Mouse (Mus musculus) spleen, adult 2 months (tissue): Measurements from ENCODE around the gene OR5BS1P. TPM values are rescaled to one million over a fixed set of nuclear protein-coding genes. Genes with fewer than 3 reads are reported as not detected.

Experiments
- DNase-seq, 2 experiments: peaks; one replicate each; pipeline versions ENCODE4 v3.0.0 to v3.0.0-alpha.2; 2012 to 2021; ENCODE audit warnings: low spot score in 2 of 2, low read depth in 1 of 2
- H3K27ac ChIP-seq: fragments of 200-500 bp; 2 replicates; pipeline ENCODE4 v1.5.1; 2012; ENCODE audit warnings: low read length, inconsistent platforms; ENCODE audit not compliant: insufficient read depth
- H3K27me3 ChIP-seq: fragments of 200-500 bp; 2 replicates; pipeline ENCODE4 v1.6.1; 2012; ENCODE audit warnings: mild to moderate bottlenecking, moderate library complexity, low read length, inconsistent platforms; ENCODE audit not compliant: control insufficient read depth, insufficient read depth
- H3K36me3 ChIP-seq: fragments of 200-500 bp; 2 replicates; pipeline ENCODE4 v1.6.1; 2012; ENCODE audit warnings: mild to moderate bottlenecking, low read length, inconsistent platforms; ENCODE audit not compliant: control insufficient read depth, insufficient read depth
- H3K4me1 ChIP-seq: fragments of 200-500 bp; 2 replicates; pipeline ENCODE4 v1.6.1; 2011; ENCODE audit warnings: inconsistent platforms; ENCODE audit not compliant: control insufficient read depth, insufficient read depth, insufficient read length
- H3K4me3 ChIP-seq: fragments of 200-500 bp; 2 replicates; pipeline ENCODE4 v1.5.1; 2011; ENCODE audit warnings: mild to moderate bottlenecking, inconsistent platforms; ENCODE audit not compliant: insufficient read depth, insufficient read length; ENCODE audit errors: extremely low read depth
- CTCF ChIP-seq: fragments of 200-500 bp; IDR thresholded peaks from 2 replicates; pipeline ENCODE4 v1.5.1; 2011; ENCODE audit warnings: mild to moderate bottlenecking, inconsistent platforms; ENCODE audit not compliant: insufficient read depth, insufficient read length, insufficient replicate concordance; ENCODE audit errors: extremely low read depth
- POLR2A ChIP-seq: fragments of 200-500 bp; IDR thresholded peaks from 2 replicates; pipeline ENCODE4 v1.6.1; 2011; ENCODE audit warnings: low read depth, low read length, inconsistent platforms
- WGBS: fragments of 180-500 bp; shearing (Covaris S2); methylation state at CpG from one replicate; pipeline ENCODE4 v1.1.7; 2018; 5-methylcytosine and 5-hydroxymethylcytosine counted together
- polyA plus RNA-seq: library from polyadenylated mRNA; depleted of rRNA; stranded (reverse); fragments of >200 nt; gene quantifications from 2 replicates; pipeline ENCODE4 v1.2.3, GENCODE M21; 2012; rRNA removed

Gene OR5BS1P
- polyA plus RNA-seq, 1 experiment, result not detected

DNA sequence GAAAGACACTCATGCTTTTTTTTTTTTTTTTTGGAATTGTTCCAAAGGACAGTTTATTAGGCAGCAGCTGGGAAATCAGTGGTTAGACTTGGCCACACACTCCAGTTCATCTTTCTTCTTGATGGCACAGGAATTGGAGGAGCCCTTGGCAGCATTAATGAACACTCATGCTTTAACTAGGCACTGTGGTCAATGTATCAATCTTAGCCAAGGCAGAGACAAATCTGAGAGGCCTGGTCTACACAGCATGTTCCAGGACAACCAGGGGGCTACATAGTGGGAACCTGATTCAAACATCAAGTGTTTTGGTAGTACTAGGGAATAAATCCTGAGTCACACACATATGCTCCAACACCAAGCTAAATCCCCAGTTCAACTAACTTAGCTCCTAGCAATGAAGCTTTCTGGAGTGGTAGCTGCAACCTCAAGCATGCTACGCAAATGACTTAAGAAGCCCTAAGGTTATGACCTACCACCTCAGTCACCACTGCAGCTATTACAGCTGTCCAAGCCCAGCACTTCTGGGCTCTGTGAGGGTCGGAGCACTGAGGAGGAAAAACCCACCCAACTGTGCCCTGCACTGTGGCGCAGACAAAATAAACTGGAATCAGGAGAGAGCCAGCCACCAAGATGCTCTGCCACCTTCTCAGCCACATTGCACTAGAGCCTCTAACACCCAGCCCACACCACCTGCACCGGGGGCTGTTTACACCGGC is 57.5 kb downstream of the OR5BS1P start:
- no peaks in the 10 kb centered on the region for H3K27me3 ChIP-seq
- 97% methylated on average over 5 of the region's 5 CpGs for WGBS
- no peak overlapping the region for H3K4me3 ChIP-seq
- no peaks in the 10 kb centered on the region for H3K4me1 ChIP-seq
- H3K27ac ChIP-seq, result no peak overlapping the region
- DNase-seq, result no peak
- peaks cover 58% of the 10 kb centered on the region for H3K36me3 ChIP-seq
- no peak for TF ChIP-seq POLR2A
- no peak for TF ChIP-seq CTCF

DNA sequence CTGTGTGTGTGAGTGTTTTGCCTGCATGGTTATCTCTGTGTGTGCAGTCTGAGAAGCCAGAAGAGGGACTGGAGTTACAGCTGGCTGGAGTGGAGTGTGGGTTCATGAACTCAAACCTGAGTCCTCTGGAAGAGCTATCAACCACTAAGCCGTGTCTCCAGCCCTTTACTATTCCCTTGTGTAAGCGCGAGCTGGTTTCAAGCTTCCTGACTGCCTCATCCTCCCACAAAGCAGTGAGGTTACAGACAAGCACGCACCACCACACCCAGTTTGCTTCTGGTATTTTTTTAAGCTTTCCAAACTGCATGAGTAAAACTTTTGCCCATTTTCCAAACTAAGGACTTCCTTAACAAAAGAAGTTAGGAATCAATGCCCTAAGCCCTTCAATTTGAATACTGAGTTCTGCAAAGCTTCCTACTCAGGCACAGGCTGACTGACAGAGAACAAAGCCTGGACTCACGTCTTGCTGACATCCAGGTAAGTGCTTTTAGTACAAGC is 58.4 kb downstream of the OR5BS1P start:
- Histone ChIP-seq H3K4me1 (peaks cover 5% of the 10 kb centered on the region; the same call in 1 of the 2 replicates), H3K4me3 (no peak overlapping the region), H3K27me3 (no peaks in the 10 kb centered on the region), H3K27ac (no peak overlapping the region), H3K36me3 (peaks cover 49% of the 10 kb centered on the region)
- TF ChIP-seq POLR2A, result no peak
- no peak for TF ChIP-seq CTCF
- no peak for DNase-seq
- 71% methylated on average over 5 of the region's 5 CpGs for WGBS

Other genes starting within 250 kb of the OR5BS1P start
- gene Gm44579, start 248.9 kb upstream of the OR5BS1P start, polyA plus RNA-seq, result not detected in 2 replicates
- not detected in 2 replicates for gene Olfr287, start 248.8 kb upstream of the OR5BS1P start, polyA plus RNA-seq
- gene Olfr286, start 235.4 kb upstream of the OR5BS1P start, polyA plus RNA-seq, result not detected in 2 replicates
- gene H1fnt, start 212.6 kb upstream of the OR5BS1P start, polyA plus RNA-seq, result not detected in 2 replicates
- 0.09 and 0.22 TPM in 2 replicates for gene Zfp641, start 173.7 kb upstream of the OR5BS1P start, polyA plus RNA-seq
- not detected in 2 replicates for gene Olfr285, start 152.5 kb upstream of the OR5BS1P start, polyA plus RNA-seq
- not detected in 2 replicates for gene Olfr284, start 128.9 kb upstream of the OR5BS1P start, polyA plus RNA-seq
- not detected in 2 replicates for gene Olfr283, start 89.0 kb upstream of the OR5BS1P start, polyA plus RNA-seq
- not detected in 2 replicates for gene Olfr282, start 38.7 kb upstream of the OR5BS1P start, polyA plus RNA-seq
- gene Olfr281, start 17.3 kb upstream of the OR5BS1P start, polyA plus RNA-seq, result not detected in 2 replicates
- gene Lalba, start 12.8 kb downstream of the OR5BS1P start, polyA plus RNA-seq, result not detected in 2 replicates
- gene Olfr279, start 22.5 kb downstream of the OR5BS1P start, polyA plus RNA-seq, result not detected in 2 replicates
- gene Kansl2, start 64.4 kb downstream of the OR5BS1P start, polyA plus RNA-seq, result 26.6 and 28.9 TPM in 2 replicates
- gene Ccnt1, start 101.0 kb downstream of the OR5BS1P start, polyA plus RNA-seq, result 9.4 and 9.5 TPM in 2 replicates
- gene 4930415O20Rik, start 101.1 kb downstream of the OR5BS1P start, polyA plus RNA-seq, result 0.27 TPM in 1 of 2 replicates, not detected in the other
- 23.2 and 24.2 TPM in 2 replicates for gene Adcy6, start 140.2 kb downstream of the OR5BS1P start, polyA plus RNA-seq
- 22.4 and 31.0 TPM in 2 replicates for gene Cacnb3, start 160.9 kb downstream of the OR5BS1P start, polyA plus RNA-seq
- 31.5 and 31.8 TPM in 2 replicates for gene Ddx23, start 193.0 kb downstream of the OR5BS1P start, polyA plus RNA-seq
- 3.4 and 4.4 TPM in 2 replicates for gene Rnd1, start 207.6 kb downstream of the OR5BS1P start, polyA plus RNA-seq
- not detected in 2 replicates for gene Ccdc65, start 238.3 kb downstream of the OR5BS1P start, polyA plus RNA-seq